Mouse (Mus musculus) hindbrain, embryonic 12.5 days (tissue): ENCODE measurements around the gene Sh2b3. TPM values are rescaled to one million over a fixed set of nuclear protein-coding genes. Genes with fewer than 3 reads are reported as not detected.

ENCODE experiments used
- ATAC-seq: fragments of 200-750 bp; cut with Nextera tagmentation; 2 replicates; pipeline ENCODE4 v1.8.0; 2017; ENCODE audit warnings: moderate TSS enrichment; ENCODE audit not compliant: low FRiP score
- H3K27ac ChIP-seq: fragments of 300-500 bp; sonication (generic); 2 replicates; pipeline ENCODE4 v1.5.1; 2016; ENCODE audit warnings: mild to moderate bottlenecking
- H3K27me3 ChIP-seq: fragments of 300-500 bp; sonication (generic); 2 replicates; pipeline ENCODE4 v1.6.1; 2016; ENCODE audit warnings: mild to moderate bottlenecking
- H3K36me3 ChIP-seq: fragments of 300-500 bp; sonication (generic); 2 replicates; pipeline ENCODE4 v1.6.1; 2016; ENCODE audit warnings: mild to moderate bottlenecking
- H3K4me1 ChIP-seq: fragments of 300-500 bp; sonication (generic); 2 replicates; pipeline ENCODE4 v1.6.1; 2016
- H3K4me2 ChIP-seq: fragments of 300-500 bp; sonication (generic); replicated peaks from 2 replicates; pipeline ENCODE4 v1.6.1; 2016; ENCODE audit warnings: mild to moderate bottlenecking
- H3K4me3 ChIP-seq: fragments of 300-500 bp; sonication (generic); 2 replicates; pipeline ENCODE4 v1.5.1; 2016; ENCODE audit warnings: mild to moderate bottlenecking
- H3K9ac ChIP-seq: fragments of 300-500 bp; sonication (generic); 2 replicates; pipeline ENCODE4 v1.6.1; 2016; ENCODE audit warnings: mild to moderate bottlenecking, moderate library complexity
- H3K9me3 ChIP-seq: fragments of 300-500 bp; sonication (generic); replicated peaks from 2 replicates; pipeline ENCODE4 v1.6.1; 2016; ENCODE audit warnings: mild to moderate bottlenecking
- WGBS: fragments of 180-500 bp; shearing (Covaris S2); methylation state at CpG from one replicate; pipeline ENCODE4 v1.1.7; 2016; 5-methylcytosine and 5-hydroxymethylcytosine counted together
- polyA plus RNA-seq: library from polyadenylated mRNA; unstranded; fragments of >200 nt; fragmentation: Nextera tagmentation; extraction: Ambion mirVana; gene quantifications from 2 replicates; pipeline ENCODE4 v1.2.1, GENCODE M21; 2016

The Sh2b3 gene
- polyA plus RNA-seq, 1 experiment from 2014 or later: 11.4 TPM

DNA sequence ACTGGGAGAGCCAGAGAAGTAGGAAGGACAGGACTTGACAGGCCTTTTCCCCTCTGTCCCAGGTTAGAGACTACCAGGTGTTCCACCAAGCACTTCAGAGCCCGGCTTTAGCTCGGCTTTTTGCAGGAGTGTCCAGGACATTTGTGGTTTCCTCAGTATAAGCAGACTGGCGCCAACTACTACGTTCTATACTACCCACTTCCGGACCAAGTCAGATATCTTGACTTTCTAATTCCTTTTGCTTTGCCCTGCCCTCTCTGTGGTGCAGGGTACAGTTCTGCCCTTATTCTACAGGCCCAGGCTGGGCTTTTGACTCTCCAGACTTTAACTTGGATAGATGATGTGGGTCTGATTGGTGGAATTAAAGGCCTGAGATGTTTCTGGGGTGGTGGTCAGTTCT, 17.9 kb downstream of the Sh2b3 start:
- 98% methylated on average over 5 of the region's 5 CpGs for WGBS
- H3K4me1 ChIP-seq: no peaks in the 10 kb centered on the region
- H3K4me2 ChIP-seq: no peak overlapping the region
- H3K27ac ChIP-seq: no peak overlapping the region
- H3K27me3 ChIP-seq: no peaks in the 10 kb centered on the region
- no peak overlapping the region for H3K4me3 ChIP-seq
- H3K9ac ChIP-seq: no peak overlapping the region
- H3K36me3 ChIP-seq: peaks cover 46% of the 10 kb centered on the region
- no peak for ATAC-seq
- no peaks in the 10 kb centered on the region for H3K9me3 ChIP-seq

DNA sequence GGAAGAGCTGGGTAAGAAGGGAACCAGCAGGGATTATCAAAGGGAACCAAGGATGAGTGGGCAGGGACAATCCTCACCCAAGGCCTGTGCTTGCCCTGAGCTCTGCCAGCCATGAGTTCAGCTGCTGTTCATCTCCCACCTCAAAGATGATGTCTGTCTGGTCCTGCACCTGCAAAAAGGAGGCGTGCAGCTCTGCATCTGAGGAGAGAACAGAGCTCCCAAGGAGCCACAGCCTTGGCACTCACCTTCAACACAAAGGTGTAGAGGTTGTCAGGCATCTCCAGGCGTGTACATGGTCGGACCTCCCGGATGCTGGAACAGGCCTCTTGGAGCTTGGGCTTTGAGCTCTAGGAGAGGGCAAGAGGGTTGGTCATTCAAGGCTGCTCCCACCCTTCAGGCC, 18.6 kb downstream of the Sh2b3 start:
- 98% methylated on average over 4 of the region's 4 CpGs for WGBS

DNA sequence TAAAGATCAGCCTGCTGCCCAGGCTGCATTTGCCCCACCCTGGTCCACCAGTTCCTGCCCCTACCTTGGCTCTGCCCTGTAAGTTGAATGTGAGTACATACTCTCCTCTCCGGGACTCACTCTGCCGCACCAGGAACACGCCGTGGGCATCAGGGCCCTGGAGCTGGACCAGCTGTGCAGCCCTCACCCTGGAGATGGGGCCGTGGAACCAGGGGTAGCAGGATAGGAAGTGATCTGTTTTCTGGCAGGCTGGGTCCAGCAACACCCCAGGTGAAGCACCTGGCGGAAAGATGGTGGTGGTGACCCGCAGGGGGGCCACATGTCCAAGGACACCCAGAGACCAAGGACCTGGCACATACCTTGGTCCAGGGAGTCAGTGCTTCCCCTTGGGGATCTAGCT, 19.0 kb downstream of the Sh2b3 start:
- H3K27ac ChIP-seq: no peak overlapping the region
- WGBS: 92% methylated on average over 7 of the region's 7 CpGs
- no peak overlapping the region for H3K4me3 ChIP-seq
- H3K9me3 ChIP-seq: no peaks in the 10 kb centered on the region
- H3K36me3 ChIP-seq: peaks cover 57% of the 10 kb centered on the region
- ATAC-seq: no peak
- H3K27me3 ChIP-seq: no peaks in the 10 kb centered on the region
- H3K9ac ChIP-seq: no peak overlapping the region
- H3K4me1 ChIP-seq: no peaks in the 10 kb centered on the region
- no peak overlapping the region for H3K4me2 ChIP-seq

More for the DNA sequence above, 18.6 kb downstream of the Sh2b3 start:
- Histone ChIP-seq H3K4me3 (no peak overlapping the region), H3K4me1 (no peaks in the 10 kb centered on the region), H3K9ac (no peak overlapping the region), H3K27me3 (no peaks in the 10 kb centered on the region), H3K36me3 (peaks cover 52% of the 10 kb centered on the region), H3K27ac (no peak overlapping the region), H3K9me3 (no peaks in the 10 kb centered on the region), H3K4me2 (no peak overlapping the region)
- ATAC-seq: no peak

DNA sequence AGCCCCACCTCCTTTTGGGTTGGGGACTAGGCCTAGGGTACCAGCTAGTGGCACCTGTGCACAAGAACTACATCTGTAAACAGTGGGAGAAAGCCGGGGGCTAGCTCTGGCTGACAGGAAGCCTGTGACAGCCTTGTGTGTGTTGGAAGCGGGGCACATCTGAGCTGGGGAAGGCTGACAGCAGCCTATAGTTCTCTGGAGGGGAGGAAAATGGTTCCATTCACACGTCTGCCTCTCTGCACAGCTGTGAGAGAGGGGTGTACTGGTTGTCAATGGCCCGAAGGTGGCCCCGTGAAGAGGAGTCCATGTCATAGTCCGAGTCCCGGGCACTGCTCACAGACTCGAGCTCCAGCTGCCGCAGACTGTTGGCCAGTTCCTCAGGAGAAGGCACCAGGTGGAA, 19.9 kb downstream of the Sh2b3 start:
- peaks cover 65% of the 10 kb centered on the region for H3K36me3 ChIP-seq
- 91% methylated on average over 9 of the region's 9 CpGs for WGBS
- no peak overlapping the region for H3K9ac ChIP-seq
- H3K27me3 ChIP-seq: no peaks in the 10 kb centered on the region
- no peak overlapping the region for H3K4me3 ChIP-seq
- ATAC-seq: no peak
- no peak overlapping the region for H3K4me2 ChIP-seq
- H3K9me3 ChIP-seq: no peaks in the 10 kb centered on the region
- H3K4me1 ChIP-seq: no peaks in the 10 kb centered on the region
- H3K27ac ChIP-seq: no peak overlapping the region

DNA sequence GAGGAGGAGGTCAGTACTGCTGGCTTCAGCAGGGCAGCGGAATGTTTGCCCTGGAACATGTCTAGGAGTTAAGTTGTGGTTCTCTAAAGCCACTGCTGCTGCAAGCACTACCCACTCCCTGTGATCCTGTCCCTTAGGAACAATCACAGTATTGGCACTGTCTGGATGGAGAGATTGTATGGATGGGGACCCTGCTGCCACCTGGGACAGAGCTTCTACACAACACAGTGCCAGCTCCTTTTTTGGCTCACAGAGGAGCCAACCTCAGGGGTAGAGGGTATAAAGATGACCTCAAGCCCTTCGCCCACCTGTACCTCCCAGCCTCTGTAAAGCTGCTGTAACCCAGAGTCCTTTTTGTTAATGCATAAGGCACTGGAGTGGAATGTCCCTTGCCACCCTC, 20.8 kb downstream of the Sh2b3 start:
- Histone ChIP-seq H3K4me2 (no peak overlapping the region), H3K9ac (no peak overlapping the region), H3K4me1 (no peaks in the 10 kb centered on the region), H3K9me3 (no peaks in the 10 kb centered on the region), H3K4me3 (no peak overlapping the region), H3K36me3 (peaks cover 74% of the 10 kb centered on the region), H3K27ac (no peak overlapping the region), H3K27me3 (no peaks in the 10 kb centered on the region)
- WGBS: 96% methylated on average over 2 of the region's 2 CpGs
- ATAC-seq: no peak

DNA sequence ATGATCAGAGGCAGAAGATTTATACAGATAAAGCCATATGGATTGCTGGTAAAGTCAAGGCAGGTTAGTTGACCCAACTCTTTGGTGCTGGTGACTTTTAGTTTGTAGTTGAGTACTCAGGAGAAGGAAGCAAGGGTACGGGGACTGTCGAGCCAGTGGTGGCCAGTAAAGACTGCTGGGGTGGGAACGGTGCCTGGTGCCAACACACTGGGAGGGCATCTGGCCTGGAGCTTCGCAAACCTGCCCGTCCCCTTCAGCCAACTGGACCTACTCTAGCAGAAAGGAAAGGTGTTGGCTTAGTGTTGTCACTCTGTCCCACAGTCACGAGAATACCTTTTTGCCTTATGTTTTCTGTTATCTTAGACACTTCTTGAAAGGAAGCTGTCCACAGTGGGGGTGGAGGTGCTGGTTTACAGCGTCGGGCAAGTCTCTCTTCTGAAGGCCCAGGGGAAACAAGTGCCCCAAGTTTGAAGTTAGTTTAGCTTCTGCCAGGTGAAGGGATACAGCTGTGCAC, 21.5 kb downstream of the Sh2b3 start:
- 92% methylated on average over 8 of the region's 8 CpGs for WGBS
- H3K4me1 ChIP-seq: no peaks in the 10 kb centered on the region
- peaks cover 81% of the 10 kb centered on the region for H3K36me3 ChIP-seq
- H3K9ac ChIP-seq: no peak overlapping the region
- H3K27ac ChIP-seq: no peak overlapping the region
- no peak overlapping the region for H3K4me3 ChIP-seq
- H3K9me3 ChIP-seq: no peaks in the 10 kb centered on the region
- no peaks in the 10 kb centered on the region for H3K27me3 ChIP-seq
- ATAC-seq: no peak
- no peak overlapping the region for H3K4me2 ChIP-seq

DNA sequence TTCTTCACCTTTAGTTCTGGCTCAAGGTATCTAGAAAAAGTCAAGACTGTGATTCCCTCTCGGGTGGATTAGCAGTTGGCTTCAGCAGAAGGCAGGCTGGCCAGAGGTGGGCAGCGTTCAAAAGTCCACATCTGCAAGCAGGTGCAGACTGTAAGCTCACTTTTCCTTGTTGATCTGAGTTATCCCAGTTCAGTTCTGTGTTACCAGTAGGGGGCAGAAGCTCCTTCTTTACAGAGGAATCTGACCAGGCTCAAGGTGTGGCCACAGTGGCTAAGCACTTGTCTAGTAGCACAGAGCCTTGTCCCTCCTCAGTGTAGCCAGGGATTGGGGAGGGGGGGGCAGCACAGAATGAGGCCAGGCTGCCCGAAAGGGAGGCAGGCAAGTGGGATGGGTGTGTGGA, 22.4 kb downstream of the Sh2b3 start:
- Histone ChIP-seq H3K4me2 (no peak overlapping the region), H3K4me1 (no peaks in the 10 kb centered on the region), H3K27ac (no peak overlapping the region), H3K9ac (no peak overlapping the region), H3K27me3 (no peaks in the 10 kb centered on the region), H3K9me3 (no peaks in the 10 kb centered on the region), H3K4me3 (no peak overlapping the region), H3K36me3 (peaks cover 88% of the 10 kb centered on the region)
- 73% methylated on average over 3 of the region's 3 CpGs for WGBS
- ATAC-seq: no peak

DNA sequence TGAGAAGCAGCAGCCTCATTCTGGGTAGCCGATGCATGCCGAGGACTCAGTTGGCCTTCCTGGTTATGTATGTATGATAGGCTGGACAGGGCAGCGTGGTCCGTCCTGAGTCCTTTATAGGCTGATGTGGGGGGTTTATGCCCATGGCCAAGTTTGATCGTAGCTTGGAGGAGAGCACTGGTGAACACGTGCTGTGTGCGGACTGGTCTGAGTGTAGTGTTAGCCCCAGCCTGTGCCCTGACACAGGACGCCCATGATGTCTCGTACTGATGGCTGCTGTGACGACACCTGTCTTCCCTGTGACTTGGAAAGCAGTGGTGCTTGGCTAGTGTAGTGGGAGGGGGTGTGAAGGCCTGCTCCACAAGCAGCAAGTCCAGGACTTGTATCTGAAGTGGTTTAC, 23.7 kb downstream of the Sh2b3 start:
- Histone ChIP-seq H3K4me2 (no peak overlapping the region), H3K9me3 (no peaks in the 10 kb centered on the region), H3K27me3 (no peaks in the 10 kb centered on the region), H3K9ac (no peak overlapping the region), H3K4me1 (no peaks in the 10 kb centered on the region), H3K4me3 (no peak overlapping the region), H3K27ac (no peak overlapping the region), H3K36me3 (peaks cover 81% of the 10 kb centered on the region)
- WGBS: 94% methylated on average over 10 of the region's 10 CpGs
- no peak for ATAC-seq

DNA sequence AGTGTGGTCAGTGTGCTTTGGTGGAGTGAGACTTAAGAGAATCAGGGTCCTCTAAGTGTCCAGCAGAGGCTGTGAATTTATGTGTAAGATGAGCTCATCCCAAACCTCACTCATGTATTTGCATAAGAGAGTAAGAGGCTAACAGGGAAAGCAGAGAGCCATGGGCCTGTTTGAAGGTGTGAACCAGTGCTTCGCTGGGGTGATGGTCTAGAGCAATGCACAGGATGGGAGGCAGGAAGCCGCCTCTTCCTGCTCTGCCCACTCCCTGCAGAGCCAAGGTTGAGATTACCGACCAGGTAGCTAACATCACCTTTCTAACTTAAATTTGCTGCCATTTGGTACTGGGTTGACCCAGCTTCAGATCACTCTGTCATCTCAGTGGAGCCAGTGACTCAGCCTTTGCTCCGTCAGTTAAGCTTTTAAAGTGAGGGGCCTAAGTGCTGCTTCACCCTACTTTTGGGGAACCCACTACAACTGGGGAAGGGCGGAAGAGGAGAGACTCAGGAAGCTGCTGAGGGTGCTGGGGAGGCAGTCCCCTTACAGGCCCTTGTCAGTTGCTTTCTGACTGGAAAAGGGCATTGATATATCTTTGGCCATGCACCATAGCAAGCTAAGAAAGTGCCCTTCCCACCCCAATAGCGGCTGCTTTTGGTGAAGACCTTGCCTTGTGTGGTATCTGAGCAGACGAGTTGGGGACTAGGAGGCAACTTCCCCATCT, 24.8 kb downstream of the Sh2b3 start:
- no peak overlapping the region for H3K4me2 ChIP-seq
- peaks cover 71% of the 10 kb centered on the region for H3K36me3 ChIP-seq
- H3K27me3 ChIP-seq: no peaks in the 10 kb centered on the region
- H3K4me1 ChIP-seq: no peaks in the 10 kb centered on the region
- H3K27ac ChIP-seq: no peak overlapping the region
- 91% methylated on average over 7 of the region's 7 CpGs for WGBS
- no peak overlapping the region for H3K9ac ChIP-seq
- ATAC-seq: no peak
- no peak overlapping the region for H3K4me3 ChIP-seq
- no peaks in the 10 kb centered on the region for H3K9me3 ChIP-seq

DNA sequence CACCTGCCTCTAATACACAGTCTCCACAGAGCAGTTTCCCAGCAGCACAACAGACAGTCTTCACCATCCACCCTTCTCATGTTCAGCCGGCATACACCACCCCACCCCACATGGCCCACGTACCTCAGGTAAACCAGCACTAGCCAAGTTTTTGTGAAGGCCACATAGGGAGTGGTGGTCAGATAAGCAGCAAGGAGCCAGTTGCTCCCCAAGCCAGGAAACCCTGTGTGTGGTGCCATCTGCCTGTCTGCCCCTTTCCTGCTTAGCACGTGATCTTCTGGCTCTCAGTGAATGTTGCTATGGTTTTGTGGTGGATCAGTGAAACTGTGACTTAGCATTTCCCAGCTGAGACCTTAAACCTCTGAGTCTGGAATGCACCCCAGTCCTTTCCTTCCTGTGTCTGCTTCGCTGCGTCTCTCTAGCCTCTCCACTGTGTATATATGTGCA, 25.9 kb downstream of the Sh2b3 start:
- H3K36me3 ChIP-seq: peaks cover 59% of the 10 kb centered on the region
- no peak for ATAC-seq
- H3K27ac ChIP-seq: no peak overlapping the region
- 91% methylated on average over 5 of the region's 5 CpGs for WGBS
- H3K4me3 ChIP-seq: no peak overlapping the region
- H3K9ac ChIP-seq: no peak overlapping the region
- H3K4me2 ChIP-seq: no peak overlapping the region
- H3K9me3 ChIP-seq: no peaks in the 10 kb centered on the region
- no peaks in the 10 kb centered on the region for H3K27me3 ChIP-seq
- no peaks in the 10 kb centered on the region for H3K4me1 ChIP-seq

DNA sequence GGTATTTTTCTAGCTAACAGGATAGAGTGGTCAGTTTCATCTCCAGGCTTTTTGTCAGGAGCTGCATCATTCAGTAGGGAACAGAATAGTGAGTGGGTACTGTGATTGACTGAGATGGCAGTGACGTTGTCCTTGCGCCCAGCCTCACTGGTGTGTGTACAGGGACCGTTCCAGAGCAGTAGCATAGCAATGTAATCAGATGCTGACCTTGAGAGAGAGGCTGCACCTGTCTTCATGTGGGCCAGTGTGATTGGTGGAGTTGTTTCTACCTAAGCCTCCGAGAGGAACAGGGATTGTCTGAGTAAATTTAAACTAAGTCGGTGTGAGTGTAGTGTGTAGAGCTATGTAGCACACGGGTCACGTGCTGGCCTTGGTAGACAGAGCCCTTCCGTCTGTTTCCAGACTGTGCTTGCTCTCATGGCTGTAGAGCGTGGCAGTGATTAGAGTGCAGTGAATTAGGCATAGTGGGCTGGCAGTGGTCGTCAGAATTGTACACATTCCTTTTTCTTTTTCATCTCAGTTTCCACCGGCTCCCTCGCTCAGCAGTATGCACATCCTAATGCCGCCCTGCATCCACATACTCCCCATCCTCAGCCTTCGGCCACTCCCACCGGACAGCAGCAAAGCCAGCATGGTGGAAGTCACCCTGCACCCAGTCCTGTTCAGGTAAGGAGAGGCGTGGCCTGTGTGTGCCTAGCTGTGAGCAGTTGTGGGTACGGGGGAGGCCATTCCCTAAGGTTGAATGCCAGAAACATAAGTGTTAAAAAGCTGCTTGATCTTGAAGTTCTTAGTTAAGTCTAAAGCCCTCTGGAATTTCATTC, 26.9 kb downstream of the Sh2b3 start:
- Histone ChIP-seq H3K4me1 (no peaks in the 10 kb centered on the region), H3K9ac (no peak overlapping the region), H3K4me3 (no peak overlapping the region), H3K27ac (no peak overlapping the region), H3K36me3 (peaks cover 49% of the 10 kb centered on the region), H3K9me3 (no peaks in the 10 kb centered on the region), H3K27me3 (no peaks in the 10 kb centered on the region), H3K4me2 (no peak overlapping the region)
- ATAC-seq: no peak
- WGBS: 86% methylated on average over 17 of the region's 17 CpGs

DNA sequence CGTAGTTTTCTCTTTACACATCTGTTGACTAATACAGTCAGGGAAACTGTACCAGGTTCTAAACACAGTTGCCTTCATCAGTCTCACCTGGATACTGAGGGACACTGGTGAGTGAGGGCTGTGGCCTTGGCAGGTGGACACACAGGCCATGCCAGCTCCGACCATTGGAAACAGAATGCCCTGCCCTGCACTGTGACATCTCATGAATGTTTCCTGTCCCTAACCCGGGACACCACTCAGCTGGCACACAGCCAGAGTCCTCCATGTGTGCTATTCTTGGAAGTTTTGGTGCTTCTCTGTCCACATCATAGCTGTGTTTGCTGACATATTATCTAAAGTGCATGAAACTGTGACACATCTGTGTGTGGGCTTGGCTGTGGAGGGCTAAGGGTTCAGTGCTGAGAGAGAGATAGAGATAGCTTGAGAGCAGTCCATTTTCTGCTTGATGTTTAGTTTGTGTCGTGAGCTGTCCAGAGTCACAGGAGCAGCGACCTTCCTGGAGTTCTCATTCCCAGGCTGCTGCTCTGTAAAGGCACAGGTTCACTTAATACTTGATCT, 27.7 kb downstream of the Sh2b3 start:
- no peak overlapping the region for H3K9ac ChIP-seq
- H3K9me3 ChIP-seq: no peaks in the 10 kb centered on the region
- no peak overlapping the region for H3K27ac ChIP-seq
- no peak overlapping the region for H3K4me2 ChIP-seq
- no peaks in the 10 kb centered on the region for H3K4me1 ChIP-seq
- 80% methylated on average over 5 of the region's 5 CpGs for WGBS
- peaks cover 52% of the 10 kb centered on the region for H3K36me3 ChIP-seq
- no peaks in the 10 kb centered on the region for H3K27me3 ChIP-seq
- ATAC-seq: no peak
- H3K4me3 ChIP-seq: no peak overlapping the region
